Mouse (Mus musculus) forebrain, embryonic 11.5 days (tissue): ENCODE measurements around the gene Tap1. TPM values are rescaled to one million over a fixed set of nuclear protein-coding genes. Genes with fewer than 3 reads are reported as not detected.
"Not testable (repeated sequence)": the region's sequence is repeated elsewhere in the genome, so short reads cannot be mapped to it uniquely, and the experiment has no call there.

Experiments used
- ATAC-seq: fragments of 200-750 bp; cut with Nextera tagmentation; replicated peaks from 2 replicates; pipeline ENCODE4 v1.8.0; 2017; ENCODE audit warnings: moderate TSS enrichment; ENCODE audit not compliant: low FRiP score
- DNase-seq: peaks from one replicate; pipeline ENCODE4 v3.0.0-alpha.2; 2017; ENCODE audit warnings: low spot score
- H3K27ac ChIP-seq: fragments of 300-500 bp; sonication (generic); 2 replicates; pipeline ENCODE4 v1.5.1; 2014; ENCODE audit warnings: low read depth, low read length
- H3K27me3 ChIP-seq: fragments of 300-500 bp; sonication (generic); 2 replicates; pipeline ENCODE4 v1.6.1; 2014; ENCODE audit warnings: mild to moderate bottlenecking, low read length, mixed read lengths; ENCODE audit not compliant: control insufficient read depth, insufficient read depth
- H3K36me3 ChIP-seq: fragments of 300-500 bp; sonication (generic); 2 replicates; pipeline ENCODE4 v1.6.1; 2014; ENCODE audit warnings: mild to moderate bottlenecking, low read length, moderate library complexity, mixed read lengths; ENCODE audit not compliant: control insufficient read depth, insufficient read depth
- H3K4me1 ChIP-seq: fragments of 300-500 bp; sonication (generic); replicated peaks from 2 replicates; pipeline ENCODE4 v1.6.1; 2014; ENCODE audit warnings: low read length, mixed read lengths; ENCODE audit not compliant: control insufficient read depth, insufficient read depth
- H3K4me2 ChIP-seq: fragments of 300-500 bp; sonication (generic); 2 replicates; pipeline ENCODE4 v1.6.1; 2014; ENCODE audit warnings: low read depth, mild to moderate bottlenecking, low read length, moderate library complexity, mixed read lengths; ENCODE audit not compliant: severe bottlenecking
- H3K4me3 ChIP-seq: fragments of 300-500 bp; sonication (generic); 2 replicates; pipeline ENCODE4 v1.5.1; 2014; ENCODE audit warnings: low read depth, low read length
- H3K9ac ChIP-seq: fragments of 300-500 bp; sonication (generic); 2 replicates; pipeline ENCODE4 v1.6.1; 2014; ENCODE audit warnings: low read length
- H3K9me3 ChIP-seq: fragments of 300-500 bp; sonication (generic); 2 replicates; pipeline ENCODE4 v1.6.1; 2016; ENCODE audit warnings: low read length, mixed read lengths; ENCODE audit not compliant: control insufficient read depth
- WGBS: fragments of 180-500 bp; shearing (Covaris S2); extraction: QIAGEN DNeasy Blood & Tissue Kit; methylation state at CpG from one replicate; pipeline ENCODE4 v1.1.7; 2014; 5-methylcytosine and 5-hydroxymethylcytosine counted together
- polyA plus RNA-seq: library from polyadenylated mRNA; unstranded; fragments of >200 nt; fragmentation: Nextera tagmentation; extraction: Ambion mirVana; gene quantifications from 2 replicates; pipeline ENCODE4 v1.2.1, GENCODE M21; 2014

Gene Tap1
- polyA plus RNA-seq, 1 experiment from 2014 or later, result 1.7 TPM

- H3K36me3 ChIP-seq, ATAC-seq, DNase-seq, H3K27me3 ChIP-seq, H3K27ac ChIP-seq, H3K4me2 ChIP-seq, H3K9ac ChIP-seq, H3K4me1 ChIP-seq, H3K4me3 ChIP-seq, H3K9me3 ChIP-seq: not testable (repeated sequence)
- 93% methylated on average over 7 of the region's 11 CpGs for WGBS
These were observed 31.7 kb downstream of the Tap1 start for GRCm38 (mm10) chr17:34219096-34219495.

GRCm38 (mm10) chr17:34219801-34220200, 32.4 kb downstream of the Tap1 start:
- not testable (repeated sequence) for DNase-seq, H3K27ac ChIP-seq, H3K9me3 ChIP-seq, H3K4me2 ChIP-seq, H3K9ac ChIP-seq, H3K4me3 ChIP-seq, ATAC-seq, H3K4me1 ChIP-seq, H3K36me3 ChIP-seq, H3K27me3 ChIP-seq
- WGBS, result 93% methylated on average over 3 of the region's 7 CpGs

- WGBS, result 100% methylated on average over 5 of the region's 16 CpGs
- not testable (repeated sequence) for DNase-seq, H3K9ac ChIP-seq, ATAC-seq, H3K4me3 ChIP-seq, H3K4me2 ChIP-seq, H3K27ac ChIP-seq, H3K4me1 ChIP-seq, H3K9me3 ChIP-seq, H3K27me3 ChIP-seq, H3K36me3 ChIP-seq
These were observed 33.0 kb downstream of the Tap1 start for GRCm38 (mm10) chr17:34220401-34220800.

- no peaks in the 10 kb centered on the region for H3K36me3 ChIP-seq
- no peak overlapping the region for H3K9ac ChIP-seq
- no peaks in the 10 kb centered on the region for H3K27me3 ChIP-seq
- H3K4me2 ChIP-seq, result no peak overlapping the region
- 96% methylated on average over 3 of the region's 3 CpGs for WGBS
- H3K9me3 ChIP-seq, result no peaks in the 10 kb centered on the region
- no peak overlapping the region for H3K27ac ChIP-seq
- DNase-seq (no peak), ATAC-seq (no peak)
- no peak overlapping the region for H3K4me3 ChIP-seq
- no peaks in the 10 kb centered on the region for H3K4me1 ChIP-seq
These were observed 37.5 kb downstream of the Tap1 start for GRCm38 (mm10) chr17:34224816-34225215.

GRCm38 (mm10) chr17:34225426-34225825, 38.1 kb downstream of the Tap1 start:
- ATAC-seq (no peak), DNase-seq (no peak)
- Histone ChIP-seq H3K27ac (no peak overlapping the region), H3K9ac (no peak overlapping the region), H3K36me3 (no peaks in the 10 kb centered on the region), H3K27me3 (no peaks in the 10 kb centered on the region), H3K4me2 (no peak overlapping the region), H3K9me3 (no peaks in the 10 kb centered on the region), H3K4me1 (no peaks in the 10 kb centered on the region), H3K4me3 (no peak overlapping the region)
- 95% methylated on average over 8 of the region's 8 CpGs for WGBS

GRCm38 (mm10) chr17:34225911-34226310, 38.6 kb downstream of the Tap1 start:
- not testable (repeated sequence) for H3K4me2 ChIP-seq
- 97% methylated on average over 13 of the region's 23 CpGs for WGBS

GRCm38 (mm10) chr17:34230971-34231370, 43.6 kb downstream of the Tap1 start:
- not testable (repeated sequence) for H3K4me1 ChIP-seq, H3K27me3 ChIP-seq, ATAC-seq, H3K36me3 ChIP-seq, DNase-seq, H3K4me3 ChIP-seq, H3K9ac ChIP-seq, H3K4me2 ChIP-seq, H3K27ac ChIP-seq, H3K9me3 ChIP-seq
- 97% methylated on average over 7 of the region's 9 CpGs for WGBS

More at GRCm38 (mm10) chr17:34225911-34226310, 38.6 kb downstream of the Tap1 start:
- H3K27me3 ChIP-seq, H3K9ac ChIP-seq, H3K27ac ChIP-seq, ATAC-seq, H3K9me3 ChIP-seq, H3K4me3 ChIP-seq, DNase-seq, H3K36me3 ChIP-seq, H3K4me1 ChIP-seq: not testable (repeated sequence)

GRCm38 (mm10) chr17:34232021-34232420, 44.7 kb downstream of the Tap1 start:
- not testable (repeated sequence) for H3K36me3 ChIP-seq, H3K9ac ChIP-seq, H3K27ac ChIP-seq, H3K27me3 ChIP-seq, DNase-seq, H3K4me2 ChIP-seq, ATAC-seq, H3K4me1 ChIP-seq, H3K9me3 ChIP-seq, H3K4me3 ChIP-seq
- WGBS, result 89% methylated on average over 5 of the region's 7 CpGs

GRCm38 (mm10) chr17:34234926-34235325, 47.6 kb downstream of the Tap1 start:
- Histone ChIP-seq H3K27ac (no peak overlapping the region), H3K9ac (no peak overlapping the region), H3K4me2 (no peak overlapping the region), H3K4me1 (no peaks in the 10 kb centered on the region), H3K4me3 (no peak overlapping the region), H3K36me3 (no peaks in the 10 kb centered on the region), H3K9me3 (no peaks in the 10 kb centered on the region; the same call in 1 of the 2 replicates), H3K27me3 (no peaks in the 10 kb centered on the region)
- 57% methylated on average over 9 of the region's 9 CpGs for WGBS
- ATAC-seq (no peak), DNase-seq (peak; percentile 59)
